Mouse (Mus musculus) T-helper 17 cell (primary cell): ENCODE measurements around the gene Arhgap23.

Experiments used
- in situ Hi-C, 2 experiments: fragments of 300-600 bp; cut with MboI, MseI; formaldehyde crosslinking; loops; 1 replicate in 1 of 2; 2 replicates in 1 of 2; pipeline ENCODE4 v1.15.1; 2025; ENCODE audit warnings: high pct_unique_total_duplicates in 2 of 2

The Arhgap23 gene

DNA sequence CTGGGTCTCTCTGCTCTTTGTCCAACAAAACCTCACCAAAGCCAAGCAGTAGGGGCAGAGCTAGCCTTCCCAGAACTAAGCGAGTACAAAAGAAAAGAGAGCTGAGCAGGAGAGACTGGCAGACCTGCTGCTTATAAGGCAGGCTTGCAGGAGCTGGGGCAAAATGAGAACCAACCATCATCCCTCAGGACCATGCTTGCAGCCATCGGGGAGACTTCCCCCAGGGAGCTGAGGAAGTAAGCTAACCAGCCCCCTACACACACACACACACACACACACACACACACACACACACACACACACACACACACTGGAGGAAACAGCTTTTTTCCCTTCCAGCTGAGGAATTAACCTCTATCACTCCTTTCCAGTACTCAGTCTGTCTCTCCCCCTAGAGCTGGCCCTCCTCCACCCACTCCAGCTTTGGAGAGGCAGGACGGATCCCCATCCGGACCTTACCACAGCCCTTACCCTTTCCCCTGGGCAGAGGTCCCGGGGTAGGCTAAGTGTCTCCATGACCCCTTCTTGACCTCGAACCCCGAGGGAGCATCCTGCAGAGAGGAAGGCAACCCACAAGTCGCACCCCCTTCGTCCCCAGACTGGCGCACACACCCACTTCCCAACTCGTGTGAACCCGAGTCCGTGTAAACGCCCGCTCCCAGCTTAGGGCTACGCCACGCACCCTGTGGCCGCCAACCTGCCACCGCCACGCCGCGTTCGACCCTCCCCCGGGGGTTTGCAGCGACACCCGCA, 130.7 kb downstream of the Arhgap23 start:
- in situ Hi-C loops: no loop called here

DNA sequence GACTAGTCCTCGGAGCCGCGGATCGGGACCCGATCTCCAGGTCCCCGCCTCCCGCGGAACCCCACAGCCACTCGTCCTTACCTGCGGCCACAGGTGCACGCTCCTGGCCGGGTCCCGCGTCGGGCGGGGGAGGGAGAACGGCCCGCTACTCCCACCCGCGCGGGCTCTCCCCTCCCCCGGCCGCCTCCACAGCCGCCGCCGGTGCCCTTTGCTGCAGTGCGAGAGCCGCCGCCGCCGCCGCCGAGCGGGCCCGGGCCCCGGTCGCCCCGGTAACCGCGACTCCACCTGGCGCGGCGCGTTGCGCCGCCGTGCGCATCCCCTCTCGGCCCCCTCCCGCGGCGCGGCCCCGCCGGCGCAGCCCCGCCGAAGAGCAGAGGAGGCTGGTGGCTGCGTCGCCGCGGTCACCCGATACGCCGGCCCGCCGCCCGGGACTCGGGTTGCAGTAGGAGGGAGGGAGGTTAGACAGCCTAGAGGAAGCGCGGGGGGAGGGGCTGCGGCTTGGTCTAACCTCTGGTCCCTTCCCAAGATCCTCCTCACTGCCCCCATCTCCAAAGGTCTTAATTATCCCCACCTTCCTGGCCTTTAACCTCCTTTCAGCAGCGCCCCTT, 131.6 kb downstream of the Arhgap23 start:
- in situ Hi-C loops: no loop called here

DNA sequence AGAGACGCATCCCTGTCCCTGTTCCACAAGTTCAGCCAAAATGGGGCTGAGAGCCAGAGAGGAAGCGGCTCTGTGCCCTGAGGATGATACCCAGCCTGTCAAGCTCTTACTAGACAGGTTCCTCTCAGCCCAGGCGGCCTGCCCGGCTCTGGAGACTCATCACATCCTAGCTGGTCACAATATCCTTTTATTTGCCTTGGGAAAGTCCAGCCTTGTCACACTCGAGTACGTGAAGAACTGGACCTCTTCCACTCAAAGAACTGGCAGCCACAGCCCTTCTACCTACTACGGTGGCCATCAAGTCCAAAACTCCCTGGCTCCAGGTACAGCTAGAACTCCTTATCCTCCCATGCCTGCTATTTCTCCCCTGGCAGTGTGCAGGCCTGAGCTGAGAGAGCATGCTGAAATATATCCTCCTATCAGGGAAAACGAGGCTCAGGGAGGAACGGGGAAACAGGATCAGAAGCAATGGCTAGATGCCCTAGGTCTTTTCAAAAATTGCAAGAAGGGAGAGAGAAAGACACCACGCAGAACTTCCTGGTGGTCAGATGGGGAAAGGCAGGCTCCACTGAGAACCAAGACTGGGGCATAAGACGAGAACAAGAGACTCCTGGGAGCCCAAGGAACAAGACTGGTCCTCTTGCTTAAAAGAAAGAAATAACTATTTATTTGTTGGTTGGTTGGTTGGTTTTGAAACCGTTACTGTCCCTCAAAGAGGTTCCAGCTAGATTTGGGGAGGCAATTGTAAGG, 132.8 kb downstream of the Arhgap23 start:
- in situ Hi-C loops: no loop called here

DNA sequence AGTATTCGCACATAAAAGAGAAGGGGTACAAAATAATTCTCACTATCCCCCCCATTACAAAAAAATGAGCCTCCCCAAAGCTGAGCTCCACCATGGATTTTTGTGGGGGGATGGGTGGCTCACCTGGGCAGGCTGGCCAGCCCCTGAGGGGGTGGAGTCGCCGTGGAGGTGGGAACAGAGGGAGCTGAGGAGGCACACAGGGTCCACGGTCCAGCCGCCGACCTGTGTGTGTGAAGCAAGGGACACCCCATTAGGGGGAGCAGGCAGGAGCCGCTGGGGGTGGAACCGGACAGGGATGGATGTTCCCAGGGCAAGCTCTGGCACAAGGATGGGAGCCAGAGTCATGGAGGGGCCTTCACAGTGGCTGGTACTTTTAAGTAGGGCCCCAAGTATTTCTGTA, 133.4 kb downstream of the Arhgap23 start:
- in situ Hi-C loops: no loop called here
